Mouse (Mus musculus) heart, adult 11 months (tissue): ENCODE results near the gene Srcin1.

Experiments used
- DNase-seq: peaks from one replicate; pipeline ENCODE4 v3.0.0; 2022

Gene Srcin1

GRCm38 (mm10) chr11:97576136-97576906, at the start of gene Srcin1:
TSS of gene Srcin1 (minus strand) at chr11:97576186.
- peak; percentile 89 for DNase-seq

- DNase-seq, result no peak
Measured at GRCm38 (mm10) chr11:97625551-97625950, 49.6 kb upstream of the Srcin1 start.

- DNase-seq, result no peak
Measured at GRCm38 (mm10) chr11:97623166-97623565, 47.2 kb upstream of the Srcin1 start.

GRCm38 (mm10) chr11:97622440-97622839, 46.5 kb upstream of the Srcin1 start:
- peak; percentile 93 for DNase-seq

- DNase-seq, result peak; percentile 95
Measured at GRCm38 (mm10) chr11:97619391-97619795, 43.4 kb upstream of the Srcin1 start.

GRCm38 (mm10) chr11:97618368-97618767, 42.4 kb upstream of the Srcin1 start:
- no peak for DNase-seq

- no peak for DNase-seq
Measured at GRCm38 (mm10) chr11:97615276-97615675, 39.3 kb upstream of the Srcin1 start.

GRCm38 (mm10) chr11:97611076-97611475, 35.1 kb upstream of the Srcin1 start:
- DNase-seq, result no peak

GRCm38 (mm10) chr11:97609743-97610142, 33.8 kb upstream of the Srcin1 start:
- no peak for DNase-seq

- DNase-seq, result no peak
Measured at GRCm38 (mm10) chr11:97608933-97609332, 32.9 kb upstream of the Srcin1 start.

GRCm38 (mm10) chr11:97607056-97607725, 31.2 kb upstream of the Srcin1 start:
- no peak for DNase-seq

GRCm38 (mm10) chr11:97603891-97604290, 27.9 kb upstream of the Srcin1 start:
- no peak for DNase-seq

- no peak for DNase-seq
Measured at GRCm38 (mm10) chr11:97602223-97602622, 26.2 kb upstream of the Srcin1 start.

GRCm38 (mm10) chr11:97599104-97599503, 23.1 kb upstream of the Srcin1 start:
- DNase-seq, result no peak

GRCm38 (mm10) chr11:97597945-97598691, 22.1 kb upstream of the Srcin1 start:
- no peak for DNase-seq

GRCm38 (mm10) chr11:97594136-97594535, 18.1 kb upstream of the Srcin1 start:
- no peak for DNase-seq

- DNase-seq, result no peak
Measured at GRCm38 (mm10) chr11:97591910-97592309, 15.9 kb upstream of the Srcin1 start.

- no peak for DNase-seq
Measured at GRCm38 (mm10) chr11:97590227-97590960, 14.4 kb upstream of the Srcin1 start.

GRCm38 (mm10) chr11:97589216-97589615, 13.2 kb upstream of the Srcin1 start:
- no peak for DNase-seq

GRCm38 (mm10) chr11:97585932-97586331, 9.9 kb upstream of the Srcin1 start:
- DNase-seq, result peak; percentile 96

- DNase-seq, result no peak
Measured at GRCm38 (mm10) chr11:97584476-97584875, 8.5 kb upstream of the Srcin1 start.

- no peak for DNase-seq
Measured at GRCm38 (mm10) chr11:97579088-97579857, 3.3 kb upstream of the Srcin1 start.
